Mouse (Mus musculus) midbrain, embryonic 10.5 days (tissue): ENCODE results near the gene Tmem189. TPM values are rescaled to one million over a fixed set of nuclear protein-coding genes. Genes with fewer than 3 reads are reported as not detected.
A peak's percentile ranks its signal among the peaks of the same experiment; 100 is the strongest.

Source experiments
- DNase-seq: peaks from one replicate; pipeline ENCODE4 v3.0.0-alpha.2; 2017; ENCODE audit warnings: low spot score
- H3K27ac ChIP-seq: fragments of 300-500 bp; sonication (generic); replicated peaks from 2 replicates; pipeline ENCODE4 v1.5.1; 2016; ENCODE audit warnings: mild to moderate bottlenecking
- H3K27me3 ChIP-seq: fragments of 300-500 bp; sonication (generic); 2 replicates; pipeline ENCODE4 v1.6.1; 2016; ENCODE audit warnings: low read depth, mild to moderate bottlenecking; ENCODE audit not compliant: poor library complexity, severe bottlenecking
- H3K36me3 ChIP-seq: fragments of 300-500 bp; sonication (generic); 2 replicates; pipeline ENCODE4 v1.6.1; 2016; ENCODE audit warnings: mild to moderate bottlenecking, moderate library complexity
- H3K4me1 ChIP-seq: fragments of 300-500 bp; sonication (generic); 2 replicates; pipeline ENCODE4 v1.6.1; 2016
- H3K4me3 ChIP-seq: fragments of 300-500 bp; sonication (generic); 2 replicates; pipeline ENCODE4 v1.5.1; 2016; ENCODE audit warnings: mild to moderate bottlenecking, moderate library complexity
- H3K9me3 ChIP-seq: fragments of 300-500 bp; sonication (generic); replicated peaks from 2 replicates; pipeline ENCODE4 v1.6.1; 2016; ENCODE audit warnings: mild to moderate bottlenecking
- WGBS: fragments of 180-500 bp; shearing (Covaris S2); methylation state at CpG from one replicate; pipeline ENCODE4 v1.1.7; 2016; 5-methylcytosine and 5-hydroxymethylcytosine counted together
- polyA plus RNA-seq: library from polyadenylated mRNA; unstranded; fragments of >200 nt; fragmentation: Nextera tagmentation; extraction: Ambion mirVana; gene quantifications from 2 replicates; pipeline ENCODE4 v1.2.1, GENCODE M21; 2016

Tmem189 gene
- 35.7 and 35.8 TPM in 2 replicates for polyA plus RNA-seq

DNA sequence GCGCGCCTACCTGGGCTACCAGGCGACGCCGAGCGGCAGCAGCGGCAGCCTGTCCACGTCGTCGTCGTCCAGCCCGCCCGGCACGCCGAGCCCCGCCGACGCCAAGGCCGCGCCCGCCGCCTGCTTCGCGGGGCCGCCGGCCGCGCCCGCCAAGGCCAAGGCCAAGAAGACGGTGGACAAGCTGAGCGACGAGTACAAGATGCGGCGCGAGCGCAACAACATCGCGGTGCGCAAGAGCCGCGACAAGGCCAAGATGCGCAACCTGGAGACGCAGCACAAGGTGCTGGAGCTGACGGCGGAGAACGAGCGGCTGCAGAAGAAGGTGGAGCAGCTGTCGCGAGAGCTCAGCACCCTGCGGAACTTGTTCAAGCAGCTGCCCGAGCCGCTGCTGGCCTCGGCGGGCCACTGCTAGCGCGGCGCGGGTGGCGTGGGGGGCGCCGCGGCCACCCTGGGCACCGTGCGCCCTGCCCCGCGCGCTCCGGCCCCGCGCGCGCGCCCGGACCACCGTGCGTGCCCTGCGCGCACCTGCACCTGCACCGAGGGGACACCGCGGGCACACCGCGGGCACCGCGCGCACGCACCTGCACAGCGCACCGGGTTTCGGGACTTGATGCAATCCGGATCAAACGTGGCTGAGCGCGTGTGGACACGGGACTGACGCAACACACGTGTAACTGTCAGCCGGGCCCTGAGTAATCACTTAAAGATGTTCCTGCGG is at the start of gene Tmem189:
Gene Tmem189, minus strand, starts transcription at position 322 of the 718 bp plus-strand sequence.
- Histone ChIP-seq H3K36me3 (no peaks in the 10 kb centered on the region), H3K27ac (peak within 1 kb of the TSS; percentile 83), H3K9me3 (no peaks in the 10 kb centered on the region), H3K27me3 (peaks cover 81% of the 10 kb centered on the region), H3K4me3 (peak within 1 kb of the TSS; percentile 75), H3K4me1 (peaks cover 33% of the 10 kb centered on the region)
- DNase-seq, result peak; percentile 65
- WGBS, result under 1% methylated on average over 98 of the region's 99 CpGs

DNA sequence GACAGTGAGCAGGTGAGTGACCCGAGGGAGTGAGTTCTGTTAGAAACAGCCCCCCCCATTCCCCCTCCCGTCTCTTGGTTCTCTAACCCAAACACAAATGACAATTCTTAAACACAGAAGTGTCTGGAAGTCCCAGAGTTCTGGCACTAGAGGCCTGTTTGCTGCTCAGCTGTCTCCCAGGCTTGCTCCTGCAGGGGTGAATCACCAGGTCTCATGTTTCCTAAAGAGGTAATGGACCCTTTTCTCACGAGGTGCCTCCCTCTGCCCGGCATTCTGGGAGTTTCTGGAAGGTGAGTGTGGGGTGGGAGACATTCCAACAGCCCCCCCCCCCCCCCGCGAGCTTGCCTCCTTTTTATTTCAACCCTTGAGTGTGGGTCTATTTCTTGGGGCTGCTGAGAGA is 49.4 kb upstream of the Tmem189 start:
- 78% methylated on average over 6 of the region's 6 CpGs for WGBS
- Histone ChIP-seq H3K4me1 (0 out of 2 replicates have a peak, but pooled peaks cover 5% of the 10 kb centered on the region), H3K36me3 (no peaks in the 10 kb centered on the region), H3K27ac (no peak overlapping the region), H3K9me3 (no peaks in the 10 kb centered on the region), H3K4me3 (no peak overlapping the region), H3K27me3 (no peaks in the 10 kb centered on the region)
- no peak for DNase-seq

DNA sequence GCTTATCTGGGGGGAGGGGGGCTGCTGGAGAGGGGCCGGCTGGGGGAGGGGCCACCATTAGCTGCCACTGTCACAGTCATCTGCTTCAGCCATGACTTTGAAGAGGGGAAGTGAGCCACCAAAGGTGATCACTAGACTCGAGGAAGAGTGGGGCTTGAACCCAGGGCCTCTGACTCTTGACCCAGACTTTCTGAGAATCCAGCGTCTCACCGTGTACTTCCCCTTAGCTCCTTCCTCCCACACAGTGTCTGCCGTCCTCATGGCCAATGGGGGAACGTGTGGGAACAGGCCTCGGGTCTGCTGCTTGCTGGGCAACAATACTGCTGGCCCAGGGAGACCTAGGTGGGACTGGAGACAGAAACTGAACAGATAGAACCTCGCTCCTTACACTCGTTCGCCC is 45.2 kb upstream of the Tmem189 start:
- Histone ChIP-seq H3K4me1 (0 out of 2 replicates have a peak, but pooled peaks cover 5% of the 10 kb centered on the region), H3K36me3 (no peaks in the 10 kb centered on the region), H3K27ac (no peak overlapping the region), H3K27me3 (no peaks in the 10 kb centered on the region), H3K4me3 (no peak overlapping the region), H3K9me3 (no peaks in the 10 kb centered on the region)
- no peak for DNase-seq
- 79% methylated on average over 10 of the region's 10 CpGs for WGBS

DNA sequence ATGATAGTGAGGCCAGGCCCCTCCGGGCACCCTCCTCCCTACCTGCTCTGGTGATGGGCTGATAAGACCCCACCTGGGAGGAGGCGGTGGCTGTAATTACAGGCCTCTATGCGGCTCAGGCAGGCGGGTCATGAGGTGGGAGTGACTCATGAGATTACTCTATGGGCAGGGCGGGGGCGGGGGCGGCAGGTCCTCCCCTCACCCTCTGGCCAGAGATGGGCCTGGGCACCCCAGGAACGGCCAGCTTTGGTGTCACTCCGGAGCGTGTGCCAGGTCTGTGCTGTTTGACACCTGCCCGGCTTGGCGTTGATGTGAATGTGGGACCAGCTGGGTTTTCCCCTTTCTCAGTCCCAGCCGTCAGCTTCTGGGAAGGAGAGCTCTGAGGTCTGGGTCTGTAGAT is 41.5 kb upstream of the Tmem189 start:
- no peaks in the 10 kb centered on the region for H3K9me3 ChIP-seq
- no peaks in the 10 kb centered on the region for H3K36me3 ChIP-seq
- H3K27me3 ChIP-seq, result no peaks in the 10 kb centered on the region
- H3K27ac ChIP-seq, result no peak overlapping the region
- no peak for DNase-seq
- H3K4me3 ChIP-seq, result no peak overlapping the region
- WGBS, result 72% methylated on average over 13 of the region's 13 CpGs
- 0 out of 2 replicates have a peak, but pooled peaks cover 3% of the 10 kb centered on the region for H3K4me1 ChIP-seq

DNA sequence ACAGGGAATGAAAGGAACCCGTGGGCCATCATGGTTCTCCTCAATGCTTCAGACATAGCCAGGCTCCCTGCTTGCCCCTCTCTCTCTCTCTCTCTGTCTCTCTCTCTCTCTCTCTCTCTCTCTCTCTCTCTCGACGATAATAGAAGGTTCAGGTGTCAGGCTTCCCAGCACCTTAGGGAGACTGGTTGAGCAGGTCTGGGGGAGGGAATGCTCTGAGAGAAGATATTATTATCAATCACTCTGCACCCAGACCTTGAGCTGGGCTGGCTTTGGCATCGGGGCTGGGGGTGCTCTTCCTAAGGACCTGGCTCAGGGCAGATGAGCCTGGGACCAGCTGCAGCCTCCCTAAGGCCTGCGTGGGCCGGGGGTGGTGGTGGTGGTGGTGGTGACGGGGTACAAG is 40.4 kb upstream of the Tmem189 start:
- no peak for DNase-seq
- WGBS, result 78% methylated on average over 5 of the region's 7 CpGs
- H3K27me3 ChIP-seq, result no peaks in the 10 kb centered on the region
- H3K4me1 ChIP-seq, result 0 out of 2 replicates have a peak, but pooled peaks cover 3% of the 10 kb centered on the region
- H3K36me3 ChIP-seq, result no peaks in the 10 kb centered on the region
- H3K9me3 ChIP-seq, result no peaks in the 10 kb centered on the region
- no peak overlapping the region for H3K27ac ChIP-seq
- H3K4me3 ChIP-seq, result no peak overlapping the region

DNA sequence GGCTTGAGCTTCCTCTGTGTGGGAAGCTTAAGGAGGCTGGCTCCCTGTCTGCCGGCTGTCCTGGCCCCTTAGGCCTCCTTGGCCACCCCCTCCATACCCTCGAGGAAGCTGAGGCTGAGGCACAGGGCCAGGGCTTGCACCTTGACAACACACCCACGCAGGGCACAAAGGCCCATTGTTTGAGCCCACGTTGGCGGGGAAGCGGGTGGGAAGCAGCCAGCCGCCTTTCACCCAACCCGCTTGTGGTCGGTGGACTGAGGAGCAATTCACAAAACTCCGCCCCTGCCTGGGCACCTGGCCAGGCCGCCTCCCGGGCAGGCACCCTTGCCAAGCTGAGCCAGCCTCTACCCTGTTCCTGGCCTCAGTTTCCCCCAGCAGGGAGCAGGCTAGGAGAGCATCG is 37.5 kb upstream of the Tmem189 start:
- 72% methylated on average over 13 of the region's 13 CpGs for WGBS
- no peaks in the 10 kb centered on the region for H3K9me3 ChIP-seq
- no peak overlapping the region for H3K4me3 ChIP-seq
- DNase-seq, result no peak
- no peaks in the 10 kb centered on the region for H3K27me3 ChIP-seq
- no peaks in the 10 kb centered on the region for H3K36me3 ChIP-seq
- H3K27ac ChIP-seq, result no peak overlapping the region
- H3K4me1 ChIP-seq, result peaks cover 8% of the 10 kb centered on the region

DNA sequence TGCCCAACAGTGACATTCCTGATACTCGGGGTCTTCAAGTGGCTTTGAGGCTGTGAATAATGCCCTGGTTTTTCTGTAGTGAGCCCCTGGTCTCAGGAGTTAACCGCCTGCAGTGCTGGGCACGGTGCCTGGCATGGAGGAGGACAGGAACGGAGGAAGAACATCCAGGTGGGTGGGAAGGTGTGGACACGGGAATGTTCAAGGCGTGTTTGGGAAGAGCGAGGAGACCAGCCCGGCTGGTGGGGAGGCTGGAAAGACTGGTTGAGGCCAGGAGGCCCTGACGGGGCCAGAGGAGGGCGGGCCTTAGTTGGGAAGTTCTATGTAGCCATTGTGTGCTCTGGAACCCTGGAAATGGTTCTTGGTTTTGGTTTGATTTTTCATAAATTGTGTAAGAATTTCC is 36.3 kb upstream of the Tmem189 start:
- H3K9me3 ChIP-seq, result no peaks in the 10 kb centered on the region

DNA sequence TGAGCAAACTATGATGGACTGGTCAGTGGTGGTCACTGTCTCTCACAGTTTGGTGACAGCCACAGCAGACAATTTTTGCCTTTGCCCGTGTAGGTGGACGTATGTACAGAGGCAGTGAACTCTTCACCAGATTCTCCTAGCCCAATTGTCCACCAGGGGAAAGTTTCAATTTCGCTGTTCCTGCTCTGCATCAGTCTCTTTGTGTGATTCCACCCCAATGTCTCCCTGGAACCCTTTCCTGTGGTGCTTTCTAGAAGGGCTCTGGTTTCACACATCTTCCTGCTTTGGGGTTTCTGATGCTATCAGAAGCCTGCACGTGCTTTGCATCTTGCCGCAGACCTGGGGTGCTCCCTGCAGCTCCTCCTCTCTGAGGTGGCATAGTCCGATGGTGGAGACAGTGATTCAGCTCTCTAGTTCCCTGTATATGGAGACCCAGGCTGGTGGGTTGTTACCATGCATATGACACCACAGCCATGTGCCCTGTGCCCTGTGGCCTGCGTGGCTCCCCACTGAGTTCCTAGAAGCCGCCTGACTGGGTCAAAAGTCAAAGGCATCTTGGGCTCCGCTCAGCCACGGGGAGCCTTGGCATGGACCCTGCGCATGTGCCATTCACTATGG is 34.1 kb upstream of the Tmem189 start:
- no peaks in the 10 kb centered on the region for H3K9me3 ChIP-seq
- no peak overlapping the region for H3K4me3 ChIP-seq
- peaks cover 12% of the 10 kb centered on the region for H3K4me1 ChIP-seq
- H3K27me3 ChIP-seq, result no peaks in the 10 kb centered on the region
- no peak for DNase-seq
- H3K27ac ChIP-seq, result no peak overlapping the region
- 85% methylated on average over 11 of the region's 11 CpGs for WGBS
- H3K36me3 ChIP-seq, result no peaks in the 10 kb centered on the region

More for the DNA sequence above, 36.3 kb upstream of the Tmem189 start:
- Histone ChIP-seq H3K27me3 (no peaks in the 10 kb centered on the region), H3K4me1 (peaks cover 12% of the 10 kb centered on the region), H3K4me3 (no peak overlapping the region), H3K36me3 (no peaks in the 10 kb centered on the region), H3K27ac (no peak overlapping the region)
- no peak for DNase-seq
- WGBS, result 93% methylated on average over 10 of the region's 10 CpGs

DNA sequence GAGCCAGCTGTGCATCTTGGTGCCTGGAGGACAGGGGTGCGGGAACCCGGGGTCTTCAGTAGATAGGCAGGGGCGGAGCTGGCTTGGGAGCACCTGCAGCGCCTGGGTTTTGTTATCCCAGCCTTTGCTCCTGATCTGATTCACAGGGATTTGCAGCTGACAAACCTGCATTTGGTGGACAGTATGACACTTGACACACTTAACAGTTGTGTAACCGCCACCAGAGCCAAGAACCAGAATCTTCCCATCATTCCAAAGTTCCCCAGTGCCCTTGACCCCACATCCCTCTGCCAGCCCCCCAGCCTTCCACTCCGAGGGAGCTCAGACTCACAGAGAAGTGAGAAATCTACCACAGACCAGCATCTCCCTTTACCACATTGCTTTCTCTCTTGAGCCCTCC is 32.9 kb upstream of the Tmem189 start:
- Histone ChIP-seq H3K36me3 (no peaks in the 10 kb centered on the region), H3K27ac (no peak overlapping the region), H3K4me3 (no peak overlapping the region), H3K4me1 (peaks cover 12% of the 10 kb centered on the region), H3K27me3 (no peaks in the 10 kb centered on the region), H3K9me3 (no peaks in the 10 kb centered on the region)
- no peak for DNase-seq
- WGBS, result 75% methylated on average over 6 of the region's 6 CpGs

DNA sequence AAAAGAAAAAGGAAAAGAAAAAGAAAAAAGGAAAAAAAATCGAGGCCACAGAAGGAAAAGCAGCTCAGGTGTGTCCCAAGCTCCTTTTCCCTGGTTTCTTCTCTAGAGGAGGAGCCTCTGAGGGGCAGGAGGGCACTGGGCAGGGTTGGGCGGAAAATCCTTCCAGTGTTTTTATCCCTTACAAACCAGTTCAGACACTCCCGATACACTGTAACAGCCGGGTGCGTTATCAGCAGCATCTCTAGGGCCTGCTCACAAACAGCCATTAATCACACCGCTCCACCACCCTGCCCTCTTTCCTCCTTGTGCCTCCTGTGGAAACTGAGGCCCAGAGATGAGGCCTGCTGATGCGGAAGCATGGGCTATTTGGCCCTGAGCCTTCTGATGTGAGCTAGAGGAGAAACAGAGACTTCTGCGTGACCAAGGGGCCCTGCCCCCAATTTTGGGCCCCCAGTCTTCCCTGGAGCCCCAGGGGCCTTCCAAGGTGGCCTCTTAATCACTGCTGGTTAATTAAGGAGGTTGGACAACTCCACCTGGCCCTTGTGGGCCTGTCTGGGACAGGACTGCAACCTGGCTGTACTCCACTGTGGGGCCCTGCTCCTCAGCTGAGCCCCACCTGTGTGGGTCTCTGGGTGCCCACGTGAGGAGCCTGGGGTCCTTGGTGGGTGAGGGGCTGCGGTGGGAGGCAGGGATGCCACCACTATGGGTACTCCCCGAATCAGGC is 31.7 kb upstream of the Tmem189 start:
- H3K4me3 ChIP-seq, result no peak overlapping the region
- H3K27me3 ChIP-seq, result no peaks in the 10 kb centered on the region
- H3K4me1 ChIP-seq, result peaks cover 9% of the 10 kb centered on the region
- no peak for DNase-seq
- 88% methylated on average over 11 of the region's 11 CpGs for WGBS
- no peak overlapping the region; the same call in 1 of the 2 replicates for H3K27ac ChIP-seq
- H3K9me3 ChIP-seq, result no peaks in the 10 kb centered on the region
- H3K36me3 ChIP-seq, result no peaks in the 10 kb centered on the region

DNA sequence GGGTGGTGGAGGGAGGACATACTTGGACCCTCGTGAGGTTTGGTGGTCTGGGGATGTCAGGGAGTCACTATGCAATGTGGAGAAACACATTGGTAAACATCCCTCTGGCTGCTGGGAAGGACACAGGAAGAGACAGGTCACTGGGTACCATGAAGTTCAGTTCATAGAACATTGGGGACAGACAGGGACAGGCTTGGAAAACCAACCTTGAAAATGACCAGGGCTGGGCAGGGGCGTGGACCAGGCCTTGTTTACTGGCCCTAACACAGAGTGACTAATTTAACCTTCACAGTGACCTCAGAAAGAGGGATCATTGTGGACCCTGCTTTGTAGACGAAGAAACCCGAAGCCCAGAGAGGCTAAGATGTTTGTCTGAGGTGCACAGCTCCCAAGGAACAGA is 29.9 kb upstream of the Tmem189 start:
- Histone ChIP-seq H3K9me3 (no peaks in the 10 kb centered on the region), H3K4me3 (no peak overlapping the region), H3K27me3 (no peaks in the 10 kb centered on the region), H3K36me3 (no peaks in the 10 kb centered on the region), H3K27ac (no peak overlapping the region), H3K4me1 (peaks cover 9% of the 10 kb centered on the region)
- DNase-seq, result no peak
- WGBS, result 79% methylated on average over 4 of the region's 4 CpGs

DNA sequence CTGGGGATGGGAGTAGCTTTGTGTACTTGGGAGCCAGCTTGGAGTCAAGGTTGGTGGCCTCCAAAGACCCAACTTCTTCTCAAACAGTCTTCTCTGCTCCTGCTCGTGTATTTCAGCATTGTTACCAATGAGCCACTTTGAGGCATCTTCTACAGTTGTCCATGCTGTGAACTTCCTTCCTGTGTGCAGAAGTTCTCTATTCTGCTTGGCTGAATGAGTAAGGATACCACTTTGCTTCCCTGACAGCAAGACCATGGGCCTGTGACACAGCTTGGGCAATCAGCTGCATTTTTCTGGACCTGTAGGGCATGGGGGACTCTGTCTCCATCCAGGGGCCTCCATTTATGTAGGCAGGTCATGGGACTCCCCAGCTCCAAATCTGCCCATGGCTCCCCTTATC is 27.6 kb upstream of the Tmem189 start:
- WGBS, result 67% methylated on average over 1 of the region's 1 CpGs
- no peak overlapping the region for H3K27ac ChIP-seq
- DNase-seq, result no peak
- no peak overlapping the region for H3K4me3 ChIP-seq
- no peaks in the 10 kb centered on the region for H3K27me3 ChIP-seq
- H3K9me3 ChIP-seq, result no peaks in the 10 kb centered on the region
- H3K4me1 ChIP-seq, result peaks cover 5% of the 10 kb centered on the region
- no peaks in the 10 kb centered on the region for H3K36me3 ChIP-seq

DNA sequence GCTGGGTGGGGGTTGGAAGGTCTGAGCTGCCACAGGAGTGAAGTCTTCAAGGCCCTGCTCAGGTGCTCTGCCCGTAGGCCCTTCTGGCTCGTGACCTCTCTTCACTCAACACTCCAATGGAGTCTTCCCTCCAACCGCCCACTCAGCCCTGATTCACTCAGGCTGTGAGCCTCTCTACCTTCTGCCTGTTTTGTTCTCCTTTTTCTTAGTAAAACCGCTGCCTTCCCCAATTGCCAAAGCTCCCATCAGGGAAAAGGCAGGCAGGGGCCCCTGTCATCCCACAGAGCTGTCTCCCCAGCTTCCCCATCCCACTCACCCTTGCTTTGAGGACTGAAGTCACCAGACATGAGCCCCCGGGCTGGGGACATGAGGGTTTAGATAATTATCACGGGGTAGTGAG is 25.4 kb upstream of the Tmem189 start:
- H3K27me3 ChIP-seq, result no peaks in the 10 kb centered on the region
- no peaks in the 10 kb centered on the region for H3K9me3 ChIP-seq
- DNase-seq, result no peak
- H3K36me3 ChIP-seq, result no peaks in the 10 kb centered on the region
- H3K27ac ChIP-seq, result no peak overlapping the region
- 0 out of 2 replicates have a peak, but pooled peaks cover 3% of the 10 kb centered on the region for H3K4me1 ChIP-seq
- 79% methylated on average over 6 of the region's 6 CpGs for WGBS
- no peak overlapping the region for H3K4me3 ChIP-seq
